Mouse (Mus musculus): ENCODE data around the gene Dnaja2.

DNA sequence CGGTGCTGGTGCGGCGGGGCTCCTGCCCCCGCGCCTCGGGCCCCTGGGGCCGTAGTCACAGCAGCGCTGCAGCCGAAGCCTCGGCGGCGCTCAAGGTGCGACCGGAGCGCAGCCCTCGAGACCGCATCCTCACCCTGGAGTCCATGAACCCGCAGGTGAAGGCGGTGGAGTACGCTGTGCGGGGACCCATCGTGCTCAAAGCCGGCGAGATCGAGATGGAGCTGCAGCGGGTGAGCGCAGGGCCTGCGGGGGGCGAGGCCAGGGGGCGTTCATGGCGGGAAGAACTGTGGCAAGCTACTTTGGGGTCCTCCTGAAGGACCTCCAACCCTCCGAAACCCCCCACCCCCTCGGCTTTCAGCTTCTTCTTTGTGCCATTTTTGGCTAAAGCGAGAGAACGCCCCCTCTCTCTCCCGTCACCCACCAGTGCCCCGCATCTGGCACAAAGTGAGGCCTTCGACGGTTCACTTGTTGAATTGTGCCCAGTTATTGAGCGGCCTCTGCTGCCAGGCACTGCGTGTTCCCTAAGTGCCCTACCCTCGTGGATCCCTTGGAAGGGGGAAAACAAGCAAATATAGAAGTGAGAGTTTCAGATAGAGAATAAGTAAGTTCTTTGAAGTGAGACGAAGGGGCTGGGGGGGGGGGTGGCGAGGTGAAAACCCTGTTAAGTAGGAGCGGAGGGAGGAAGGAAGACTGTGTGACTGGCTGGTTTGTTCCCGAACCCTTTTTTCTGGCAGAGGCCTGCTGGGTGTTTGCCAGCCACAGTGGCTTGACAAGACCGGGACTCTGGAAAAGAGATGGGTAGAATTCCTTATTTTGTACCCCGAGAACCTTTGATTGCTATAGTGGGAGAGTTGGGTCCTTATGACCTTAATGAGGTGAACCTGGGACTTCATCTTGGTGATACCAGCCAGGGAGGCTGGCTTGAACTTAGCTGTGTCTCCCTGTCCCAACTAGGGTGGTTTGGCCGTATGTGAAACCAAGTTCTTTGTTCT, 61.9 kb downstream of the Dnaja2 start:
- TF ChIP-seq CTCF (IDR thresholded peaks at IDR 0.05; ENCODE audit: borderline replicate concordance, insufficient read depth, low read length) (no peak), POLR2A (IDR thresholded peaks at IDR 0.05; ENCODE audit: low read depth, low read length) (no peak)
